Mouse (Mus musculus) hindbrain, embryonic 14.5 days (tissue): ENCODE measurements around the gene Adgrl3. TPM values are rescaled to one million over a fixed set of nuclear protein-coding genes. Genes with fewer than 3 reads are reported as not detected.
A peak's percentile ranks its signal among the peaks of the same experiment; 100 is the strongest.

Experiments used
- ATAC-seq: fragments of 200-750 bp; cut with Nextera tagmentation; 2 replicates; pipeline ENCODE4 v1.8.0; 2017; ENCODE audit warnings: moderate number of reproducible peaks, mild to moderate bottlenecking, moderate TSS enrichment, moderate library complexity; ENCODE audit not compliant: low FRiP score
- DNase-seq: peaks from one replicate; pipeline ENCODE4 v3.0.0-alpha.2; 2015; ENCODE audit warnings: low spot score
- H3K27ac ChIP-seq: fragments of 300-500 bp; sonication (generic); 2 replicates; pipeline ENCODE4 v1.5.1; 2014; ENCODE audit warnings: mild to moderate bottlenecking, moderate library complexity
- H3K27me3 ChIP-seq: fragments of 300-500 bp; sonication (generic); 2 replicates; pipeline ENCODE4 v1.6.1; 2014; ENCODE audit warnings: mild to moderate bottlenecking, low read length, mixed read lengths; ENCODE audit not compliant: control insufficient read depth, insufficient read depth
- H3K36me3 ChIP-seq: fragments of 300-500 bp; sonication (generic); replicated peaks from 2 replicates; pipeline ENCODE4 v1.6.1; 2014; ENCODE audit not compliant: control insufficient read depth, insufficient read depth
- H3K4me1 ChIP-seq: fragments of 300-500 bp; sonication (generic); replicated peaks from 2 replicates; pipeline ENCODE4 v1.6.1; 2014; ENCODE audit warnings: antibody characterized with exemption, low read length, mixed read lengths; ENCODE audit not compliant: control insufficient read depth, insufficient read depth
- H3K4me2 ChIP-seq: fragments of 300-500 bp; sonication (generic); replicated peaks from 2 replicates; pipeline ENCODE4 v1.6.1; 2014; ENCODE audit warnings: mild to moderate bottlenecking, moderate library complexity
- H3K4me3 ChIP-seq: fragments of 300-500 bp; sonication (generic); replicated peaks from 2 replicates; pipeline ENCODE4 v1.5.1; 2014; ENCODE audit warnings: mild to moderate bottlenecking, low read length
- H3K9ac ChIP-seq: fragments of 300-500 bp; sonication (generic); 2 replicates; pipeline ENCODE4 v1.6.1; 2014
- H3K9me3 ChIP-seq: fragments of 300-500 bp; sonication (generic); 2 replicates; pipeline ENCODE4 v1.6.1; 2016; ENCODE audit warnings: low read length; ENCODE audit not compliant: control insufficient read depth
- WGBS: fragments of 180-500 bp; shearing (Covaris S2); extraction: QIAGEN DNeasy Blood & Tissue Kit; methylation state at CpG from one replicate; pipeline ENCODE4 v1.1.7; 2014; 5-methylcytosine and 5-hydroxymethylcytosine counted together
- polyA plus RNA-seq: library from polyadenylated mRNA; unstranded; fragments of >200 nt; fragmentation: Nextera tagmentation; extraction: Ambion mirVana; gene quantifications from 2 replicates; pipeline ENCODE4 v1.2.1, GENCODE M21; 2014

Gene Adgrl3
- polyA plus RNA-seq, 1 experiment from 2014 or later: 77.7 TPM

DNA sequence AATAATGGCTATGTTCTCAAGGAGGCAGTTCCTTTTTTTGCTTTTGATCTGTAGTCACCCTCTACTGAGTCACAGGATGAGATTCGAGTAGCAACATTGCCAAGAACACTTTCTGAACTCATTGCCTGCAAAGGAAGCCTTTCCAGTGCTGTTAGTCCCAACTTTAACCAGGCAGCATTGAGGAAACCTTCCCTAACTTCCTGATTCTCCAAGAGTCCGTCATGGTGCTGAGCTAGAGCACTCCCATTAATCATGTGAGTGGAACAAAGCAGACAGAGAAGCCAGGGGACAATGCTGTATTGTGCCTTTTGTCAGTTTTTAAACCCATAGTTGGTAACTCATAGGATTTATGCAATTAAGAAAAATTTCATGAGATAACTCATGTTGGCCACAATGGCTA lies 345.3 kb downstream of the Adgrl3 start:
- Histone ChIP-seq H3K36me3 (no peaks in the 10 kb centered on the region), H3K27me3 (no peaks in the 10 kb centered on the region), H3K9ac (no peak overlapping the region), H3K4me2 (no peak overlapping the region), H3K27ac (no peak overlapping the region), H3K9me3 (no peaks in the 10 kb centered on the region), H3K4me3 (no peak overlapping the region), H3K4me1 (no peaks in the 10 kb centered on the region)
- ATAC-seq: no peak
- 35% methylated on average over 2 of the region's 2 CpGs for WGBS
- no peak for DNase-seq

DNA sequence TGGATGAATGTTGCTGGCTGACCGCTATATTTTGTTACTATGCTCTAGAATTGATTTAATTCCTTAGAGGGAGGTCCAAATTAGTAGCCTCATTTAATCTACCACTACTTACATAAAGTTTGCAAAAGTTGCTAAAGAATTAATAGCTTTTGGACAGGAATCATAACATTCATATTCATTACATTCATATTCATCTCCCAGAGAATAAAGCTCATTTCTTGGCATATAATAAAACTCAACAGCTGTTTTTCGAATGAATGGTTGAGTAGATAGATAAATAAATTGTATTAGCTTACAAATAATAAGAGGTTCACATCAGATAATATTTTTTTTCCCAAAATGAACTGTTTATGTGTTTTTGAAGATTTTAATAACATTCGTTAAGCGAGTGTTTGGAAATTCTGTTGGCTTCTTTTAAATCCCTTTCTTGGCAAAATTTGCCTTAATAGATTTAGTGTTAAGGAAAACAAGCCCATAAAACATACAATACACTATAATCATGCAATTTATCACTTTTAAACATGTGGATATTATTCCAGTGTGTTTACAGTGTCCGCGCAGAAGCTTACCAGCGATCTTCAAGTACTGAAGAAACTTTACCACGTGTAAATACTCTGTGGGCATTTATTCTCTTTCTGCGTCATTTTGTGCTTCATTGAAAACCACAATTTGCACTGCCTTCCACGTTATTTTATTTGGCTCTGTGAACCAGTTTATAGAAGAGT lies 350.4 kb downstream of the Adgrl3 start:
- no peak overlapping the region for H3K4me2 ChIP-seq
- H3K36me3 ChIP-seq: no peaks in the 10 kb centered on the region
- no peak overlapping the region for H3K9ac ChIP-seq
- H3K4me3 ChIP-seq: no peak overlapping the region
- no peaks in the 10 kb centered on the region for H3K4me1 ChIP-seq
- DNase-seq (no peak), ATAC-seq (no peak)
- H3K27me3 ChIP-seq: no peaks in the 10 kb centered on the region
- no peak overlapping the region for H3K27ac ChIP-seq
- no peaks in the 10 kb centered on the region for H3K9me3 ChIP-seq
- 87% methylated on average over 10 of the region's 10 CpGs for WGBS

DNA sequence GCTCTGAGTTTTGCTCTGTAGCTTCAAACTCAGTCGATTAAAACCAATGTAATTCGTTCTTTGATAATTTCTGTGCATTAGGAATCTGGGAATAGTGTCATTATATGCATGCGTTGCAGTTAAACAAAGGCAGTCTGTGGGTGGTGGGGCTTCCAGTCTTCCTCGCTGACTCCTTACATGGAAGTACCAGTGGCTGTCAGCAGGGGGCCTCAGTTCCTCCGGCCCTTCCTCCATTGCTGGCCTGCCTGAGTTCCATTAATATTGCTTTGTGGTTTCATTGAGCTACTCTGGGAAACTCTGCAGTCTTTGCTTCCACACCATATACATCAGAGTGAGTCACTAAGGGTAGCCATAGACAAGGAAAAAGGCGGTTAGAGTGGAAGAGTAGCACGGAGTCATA lies 356.1 kb downstream of the Adgrl3 start:
- Histone ChIP-seq H3K4me2 (no peak overlapping the region), H3K4me1 (no peaks in the 10 kb centered on the region), H3K9ac (no peak overlapping the region), H3K4me3 (no peak overlapping the region), H3K9me3 (0 out of 2 replicates have a peak, but pooled peaks cover 4% of the 10 kb centered on the region), H3K27ac (no peak overlapping the region), H3K27me3 (no peaks in the 10 kb centered on the region), H3K36me3 (no peaks in the 10 kb centered on the region)
- ATAC-seq (no peak), DNase-seq (no peak)
- WGBS: 75% methylated on average over 7 of the region's 7 CpGs

DNA sequence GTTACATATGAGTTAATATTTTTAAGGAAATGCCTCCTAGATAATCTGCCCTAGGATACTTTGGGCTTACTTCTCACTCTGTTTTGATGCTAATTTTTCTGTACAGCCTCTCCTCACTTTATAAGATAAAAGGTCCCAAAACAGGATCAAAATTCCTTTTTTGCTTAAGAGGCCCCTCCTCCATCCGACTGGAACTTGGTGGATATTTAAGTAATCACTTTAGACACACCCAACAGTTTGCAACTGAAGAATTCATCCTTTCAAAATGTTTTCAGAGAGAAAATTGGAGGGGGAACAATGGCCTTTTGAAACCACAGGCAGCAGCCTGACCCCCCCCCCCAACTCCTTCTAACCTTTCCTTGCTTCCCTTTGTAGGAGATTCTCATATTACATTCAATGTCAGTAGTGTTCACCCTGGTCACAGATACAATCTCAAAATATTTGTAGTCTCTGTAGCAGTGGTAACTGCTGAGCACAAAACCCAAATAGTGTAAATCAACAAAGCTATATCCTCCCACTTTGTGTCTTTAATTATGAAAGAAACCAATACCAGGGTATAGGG lies 385.7 kb downstream of the Adgrl3 start:
- DNase-seq: no peak
- Histone ChIP-seq H3K4me2 (no peak overlapping the region), H3K9me3 (no peaks in the 10 kb centered on the region), H3K4me1 (no peaks in the 10 kb centered on the region), H3K27me3 (no peaks in the 10 kb centered on the region), H3K4me3 (no peak overlapping the region), H3K27ac (no peak overlapping the region), H3K9ac (no peak overlapping the region), H3K36me3 (no peaks in the 10 kb centered on the region; the same call in 1 of the 2 replicates)
- WGBS: 9% methylated on average over 1 of the region's 1 CpGs
- no peak for ATAC-seq

DNA sequence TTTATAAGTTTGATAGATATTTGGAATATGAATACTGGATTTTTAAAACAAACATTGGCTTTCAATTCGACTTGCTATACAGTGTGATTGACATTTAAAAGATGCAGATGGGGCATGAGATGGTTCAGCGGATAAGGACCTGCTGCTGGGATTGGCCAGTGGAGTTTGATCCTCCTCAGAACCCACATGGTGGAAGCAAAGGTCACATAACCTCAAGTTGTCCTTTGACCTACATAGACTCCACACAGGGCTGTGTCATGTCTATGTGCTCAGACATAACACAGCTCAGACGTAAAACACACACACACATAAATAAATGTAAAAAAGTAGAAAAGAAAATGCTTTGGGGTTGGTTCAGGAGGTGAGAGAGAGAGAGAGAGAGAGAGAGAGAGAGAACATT lies 397.4 kb downstream of the Adgrl3 start:
- no peaks in the 10 kb centered on the region for H3K27me3 ChIP-seq
- H3K9ac ChIP-seq: no peak overlapping the region
- no peak overlapping the region for H3K27ac ChIP-seq
- no peak overlapping the region for H3K4me2 ChIP-seq
- 43% methylated on average over 3 of the region's 3 CpGs for WGBS
- ATAC-seq (no peak), DNase-seq (no peak)
- H3K4me1 ChIP-seq: no peaks in the 10 kb centered on the region
- H3K9me3 ChIP-seq: no peaks in the 10 kb centered on the region
- H3K36me3 ChIP-seq: no peaks in the 10 kb centered on the region
- H3K4me3 ChIP-seq: no peak overlapping the region

DNA sequence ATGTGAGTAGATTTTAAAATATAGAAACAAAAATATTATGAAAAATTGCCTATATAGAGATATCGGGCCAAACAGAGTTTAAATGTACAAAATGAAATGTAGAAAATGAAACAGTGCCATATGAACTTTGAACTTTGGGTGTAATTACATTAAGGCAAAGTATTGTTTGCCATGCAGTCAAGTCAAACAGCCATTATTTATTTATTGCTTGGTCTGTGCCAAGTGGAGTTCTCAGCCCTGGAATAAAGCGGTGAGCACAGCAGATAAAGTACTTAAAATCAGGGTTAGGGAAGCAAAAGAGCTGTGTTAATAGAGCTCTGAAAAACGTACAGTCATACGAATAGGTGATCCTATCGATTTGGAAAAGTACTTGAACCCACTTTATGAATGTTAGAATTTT lies 407.5 kb downstream of the Adgrl3 start:
- 81% methylated on average over 5 of the region's 5 CpGs for WGBS
- Histone ChIP-seq H3K4me1 (no peaks in the 10 kb centered on the region), H3K9me3 (no peaks in the 10 kb centered on the region), H3K4me2 (no peak overlapping the region), H3K36me3 (no peaks in the 10 kb centered on the region), H3K9ac (no peak overlapping the region), H3K27me3 (no peaks in the 10 kb centered on the region), H3K27ac (no peak overlapping the region), H3K4me3 (no peak overlapping the region)
- ATAC-seq (no peak), DNase-seq (peak; percentile 25)

DNA sequence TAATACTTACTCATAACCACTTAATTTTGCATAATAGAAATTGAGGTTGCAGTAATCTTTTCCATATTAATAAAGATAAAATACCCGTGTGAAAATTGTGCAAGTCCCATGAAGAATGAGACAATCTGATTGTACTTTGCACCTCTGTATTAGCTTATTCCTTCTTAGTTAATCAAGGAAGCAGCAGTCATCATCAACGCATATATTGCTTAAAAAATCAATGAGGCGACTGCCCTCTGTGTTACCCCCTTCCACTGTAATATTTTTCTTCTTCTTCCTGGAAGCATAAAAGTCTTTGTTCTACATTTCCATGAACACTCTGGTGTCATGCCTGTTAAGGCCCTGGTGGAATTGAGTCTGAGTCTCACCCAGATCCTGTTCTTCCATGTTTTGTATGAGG lies 416.4 kb downstream of the Adgrl3 start:
- DNase-seq (no peak), ATAC-seq (no peak)
- no peak overlapping the region for H3K4me2 ChIP-seq
- no peaks in the 10 kb centered on the region for H3K27me3 ChIP-seq
- H3K4me1 ChIP-seq: no peaks in the 10 kb centered on the region
- no peaks in the 10 kb centered on the region for H3K36me3 ChIP-seq
- H3K9me3 ChIP-seq: no peaks in the 10 kb centered on the region
- H3K9ac ChIP-seq: no peak overlapping the region
- no peak overlapping the region for H3K27ac ChIP-seq
- WGBS: 86% methylated on average over 3 of the region's 3 CpGs
- H3K4me3 ChIP-seq: no peak overlapping the region

DNA sequence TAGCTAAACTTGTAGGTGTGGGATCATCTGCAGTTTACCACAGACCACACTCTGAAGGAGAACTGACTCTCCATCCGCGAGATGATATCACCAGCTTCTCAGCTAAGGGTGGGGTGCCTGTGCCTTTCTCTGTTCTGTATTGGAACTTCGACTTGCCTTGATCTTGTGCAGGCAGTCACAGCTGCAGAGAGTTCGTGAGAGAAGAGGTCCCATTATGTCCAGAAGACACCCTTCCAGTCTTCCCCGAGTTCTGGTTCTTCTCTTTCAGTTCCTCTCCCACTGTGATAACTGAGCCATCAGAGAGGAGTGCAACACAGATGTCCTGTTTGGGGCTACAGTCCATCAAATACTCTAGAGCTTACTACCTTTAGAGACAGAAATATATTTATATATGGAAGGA lies 422.2 kb downstream of the Adgrl3 start:
- 49% methylated on average over 5 of the region's 5 CpGs for WGBS
- DNase-seq (no peak), ATAC-seq (no peak)
- no peaks in the 10 kb centered on the region for H3K36me3 ChIP-seq
- no peaks in the 10 kb centered on the region for H3K4me1 ChIP-seq
- H3K4me3 ChIP-seq: no peak overlapping the region
- H3K4me2 ChIP-seq: no peak overlapping the region
- H3K9ac ChIP-seq: no peak overlapping the region
- H3K9me3 ChIP-seq: no peaks in the 10 kb centered on the region
- H3K27me3 ChIP-seq: no peaks in the 10 kb centered on the region
- H3K27ac ChIP-seq: no peak overlapping the region

DNA sequence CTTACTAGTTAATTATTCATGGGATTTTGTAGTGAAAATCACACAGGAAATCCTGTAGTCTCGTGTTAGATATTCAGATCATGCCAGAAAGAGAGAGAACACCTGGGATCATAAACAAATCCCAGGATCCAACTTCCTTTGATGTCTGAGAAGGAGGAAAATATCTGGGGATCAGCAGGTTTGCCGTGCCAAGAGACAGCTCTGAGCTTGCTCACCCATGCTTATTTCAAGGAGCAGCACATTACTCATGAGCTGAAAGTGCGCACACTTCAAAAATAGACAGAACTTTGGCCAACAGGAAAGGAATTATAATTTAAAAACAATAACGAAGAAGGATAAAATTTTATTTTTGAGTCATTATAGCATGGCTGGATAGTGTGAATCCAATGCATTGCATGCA lies 446.0 kb downstream of the Adgrl3 start:
- ATAC-seq: no peak
- Histone ChIP-seq H3K36me3 (no peaks in the 10 kb centered on the region), H3K27ac (no peak overlapping the region), H3K9me3 (no peaks in the 10 kb centered on the region), H3K4me3 (no peak overlapping the region), H3K4me2 (no peak overlapping the region), H3K4me1 (no peaks in the 10 kb centered on the region), H3K27me3 (no peaks in the 10 kb centered on the region), H3K9ac (no peak overlapping the region)
- DNase-seq: no peak
- WGBS: 72% methylated on average over 4 of the region's 4 CpGs

DNA sequence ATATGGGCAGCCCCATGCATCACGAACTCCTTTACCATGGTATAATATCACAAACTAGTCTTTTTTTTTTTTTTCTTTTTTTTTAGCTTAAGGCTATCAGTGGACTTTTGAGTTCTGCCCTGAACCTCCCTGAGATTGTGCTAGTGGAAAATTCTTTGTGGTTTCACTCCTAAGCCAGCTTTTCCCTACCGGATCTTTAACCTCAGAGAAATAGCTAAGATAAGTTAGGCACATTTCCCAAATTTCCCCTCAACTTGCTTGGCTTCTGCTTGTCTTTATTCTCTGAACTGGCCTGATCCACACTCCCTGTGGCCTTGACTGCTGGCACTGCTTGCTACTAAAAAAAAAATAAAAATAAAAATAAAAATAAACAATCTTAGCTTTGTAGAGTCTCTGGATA lies 454.7 kb downstream of the Adgrl3 start:
- Histone ChIP-seq H3K4me2 (no peak overlapping the region), H3K9ac (no peak overlapping the region), H3K4me1 (no peaks in the 10 kb centered on the region), H3K27me3 (no peaks in the 10 kb centered on the region), H3K36me3 (no peaks in the 10 kb centered on the region), H3K9me3 (no peaks in the 10 kb centered on the region), H3K4me3 (no peak overlapping the region), H3K27ac (no peak overlapping the region)
- ATAC-seq: no peak
- WGBS: 94% methylated on average over 2 of the region's 2 CpGs
- DNase-seq: no peak
